Mouse (Mus musculus) lung, postnatal 0 days (tissue): ENCODE measurements around the gene 3110082I17Rik.
"Not testable (repeated sequence)": the region's sequence is repeated elsewhere in the genome, so short reads cannot be mapped to it uniquely, and the experiment has no call there.

Experiments used
- CTCF ChIP-seq: IDR thresholded peaks from 2 replicates; pipeline ENCODE4 v1.5.1; 2016; ENCODE audit warnings: antibody characterized with exemption, mild to moderate bottlenecking
- EP300 ChIP-seq: IDR thresholded peaks from 2 replicates; pipeline ENCODE4 v1.6.1; 2016; ENCODE audit warnings: antibody characterized with exemption, mild to moderate bottlenecking, control low read depth

DNA sequence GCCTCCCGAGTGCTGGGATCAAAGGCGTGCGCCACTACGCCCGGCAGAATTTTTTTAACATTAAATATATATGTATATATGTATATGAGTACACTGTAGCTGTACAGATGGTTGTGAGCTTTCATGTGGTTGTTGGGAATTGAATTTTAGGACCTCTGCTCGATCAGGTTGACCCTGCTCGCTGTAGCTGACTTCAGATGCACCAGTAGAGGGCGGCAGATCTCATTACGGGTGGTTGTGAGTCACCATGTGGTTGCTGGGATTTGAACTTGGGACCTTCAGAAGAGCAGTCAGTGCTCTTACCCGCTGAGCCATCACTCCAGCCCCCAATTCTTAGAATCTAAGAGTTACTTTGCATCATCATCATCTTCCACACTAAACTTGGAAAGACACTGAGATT, 125.9 kb downstream of the 3110082I17Rik start:
- 0 out of 2 replicates have a peak, but pooled peaks have one; percentile 25 for TF ChIP-seq CTCF
- not testable (repeated sequence) for TF ChIP-seq EP300
